24 mouse cellular contexts compared by ENCODE assay signal in genomic region chr14:64511300-64511699, GRCm38 (mm10).
A peak's percentile ranks its signal among the peaks of the same experiment; 100 is the strongest.
DNase-seq lines count a peak whose midpoint lies in the region; ATAC-seq and TF ChIP-seq lines count a peak whose summit lies in the region.
"Had no signal": no experiment of that assay in that cellular context is flagged by ENCODE, and none has a peak within 500 bp of the region (broad histone marks: within the 10 kb centered on the region; RNA-seq: fewer than 3 reads in every experiment).

No protein-coding gene starts in this region.

- no peak overlapping the region for H3K4me3 ChIP-seq in layer of hippocampus, adult 2 months
- H3K4me3 ChIP-seq: embryonic facial prominence, embryonic 13.5 days; embryonic facial prominence, embryonic 15.5 days; erythroblast, embryonic 14.5 days; forebrain, embryonic 10.5 days; forebrain, embryonic 12.5 days had no signal

- peak overlapping the region; percentile 77; the same call in 1 of the 2 replicates for H3K27ac ChIP-seq in layer of hippocampus, adult 2 months
- H3K27ac ChIP-seq: embryonic facial prominence, embryonic 13.5 days; embryonic facial prominence, embryonic 15.5 days; forebrain, embryonic 10.5 days; forebrain, embryonic 12.5 days had no signal

- ATAC-seq in cerebellum, adult (ENCODE audit: insufficient number of reproducible peaks, low FRiP score, low TSS enrichment) = no peak
- ATAC-seq: activated CD4-positive, CD25-positive, alpha-beta regulatory T cell, adult 4 months; CD4-positive, CD25-positive, alpha-beta regulatory T cell, adult 4 months; forebrain, embryonic 14.5 days; forebrain, embryonic 16.5 days; Patski had no signal

- TF ChIP-seq CTCF in layer of hippocampus, adult 2 months (conservative IDR thresholded peaks at IDR 0.05) = peak; percentile 25

- DNase-seq in adrenal gland, adult (ENCODE audit: inconsistent age in 2 of 2, low spot score in 1 of 2) = peak; percentile 20 to 46
- DNase-seq in adrenal gland, postnatal 25 days = no peak
- peak; percentile 11 to 20 for DNase-seq in cerebellum, postnatal 25 days
- no peak for DNase-seq in layer of hippocampus, adult 2 months (ENCODE audit: low spot score in 2 of 2)
- no peak for DNase-seq in layer of hippocampus, adult 9-10 months (ENCODE audit: low spot score)
- DNase-seq: adrenal gland, adult 2 months; adrenal gland, postnatal 14 days; B cell, adult 2 months; cerebellum, adult 11-12 months; cerebellum, adult 9-10 months; cerebellum, postnatal 10 days; cerebellum, postnatal 36 days; embryo, embryonic 11 days had no signal

Comparison
In these comparisons a context has a peak if more than half of its experiments do, and no peak if none do; other contexts are left out.
1. DNase-seq: peak in adrenal gland, adult (2 of 2) and cerebellum, postnatal 25 days (2 of 2); none in adrenal gland, postnatal 25 days (single experiment), layer of hippocampus, adult 2 months (0 of 2) and layer of hippocampus, adult 9-10 months (single experiment).